Mouse (Mus musculus) neural tube, embryonic 11.5 days (tissue): ENCODE measurements around the gene Smagp. TPM values are rescaled to one million over a fixed set of nuclear protein-coding genes. Genes with fewer than 3 reads are reported as not detected.
"Not testable (repeated sequence)": the region's sequence is repeated elsewhere in the genome, so short reads cannot be mapped to it uniquely, and the experiment has no call there.

ENCODE experiments used
- ATAC-seq: fragments of 200-750 bp; cut with Nextera tagmentation; 2 replicates; pipeline ENCODE4 v1.8.0; 2017; ENCODE audit warnings: moderate number of reproducible peaks, mild to moderate bottlenecking, moderate TSS enrichment, moderate library complexity; ENCODE audit not compliant: insufficient read depth, low FRiP score, low TSS enrichment
- DNase-seq: peaks from one replicate; pipeline ENCODE4 v3.0.0-alpha.2; 2015; ENCODE audit warnings: low spot score
- H3K27ac ChIP-seq: fragments of 300-500 bp; sonication (generic); 2 replicates; pipeline ENCODE4 v1.5.1; 2014; ENCODE audit warnings: low read depth, mild to moderate bottlenecking, low read length
- H3K27me3 ChIP-seq: fragments of 300-500 bp; sonication (generic); 2 replicates; pipeline ENCODE4 v1.6.1; 2014; ENCODE audit warnings: mild to moderate bottlenecking, low read length, mixed read lengths; ENCODE audit not compliant: control insufficient read depth, insufficient read depth
- H3K36me3 ChIP-seq: fragments of 300-500 bp; sonication (generic); 2 replicates; pipeline ENCODE4 v1.6.1; 2014; ENCODE audit warnings: mild to moderate bottlenecking, low read length, moderate library complexity, mixed read lengths; ENCODE audit not compliant: control insufficient read depth, insufficient read depth
- H3K4me1 ChIP-seq: fragments of 300-500 bp; sonication (generic); 2 replicates; pipeline ENCODE4 v1.6.1; 2014; ENCODE audit warnings: low read length, mixed read lengths; ENCODE audit not compliant: control insufficient read depth, insufficient read depth
- H3K4me2 ChIP-seq: fragments of 300-500 bp; sonication (generic); 2 replicates; pipeline ENCODE4 v1.6.1; 2014; ENCODE audit warnings: low read depth, mild to moderate bottlenecking, moderate library complexity
- H3K4me3 ChIP-seq: fragments of 300-500 bp; sonication (generic); 2 replicates; pipeline ENCODE4 v1.5.1; 2014; ENCODE audit warnings: low read depth, low read length
- H3K9ac ChIP-seq: fragments of 300-500 bp; sonication (generic); 2 replicates; pipeline ENCODE4 v1.6.1; 2014; ENCODE audit warnings: mild to moderate bottlenecking, low read length
- H3K9me3 ChIP-seq: fragments of 300-500 bp; sonication (generic); 2 replicates; pipeline ENCODE4 v1.6.1; 2016; ENCODE audit warnings: low read length; ENCODE audit not compliant: control insufficient read depth
- whole genome bisulfite sequencing: fragments of 180-500 bp; shearing (Covaris S2); extraction: QIAGEN DNeasy Blood & Tissue Kit; methylation state at CpG from one replicate; pipeline ENCODE4 v1.1.7; 2014; 5-methylcytosine and 5-hydroxymethylcytosine counted together
- polyA plus RNA-seq: library from polyadenylated mRNA; unstranded; fragments of >200 nt; fragmentation: Nextera tagmentation; extraction: Ambion mirVana; gene quantifications from 2 replicates; pipeline ENCODE4 v1.2.1, GENCODE M21; 2014

The Smagp gene
- polyA plus RNA-seq, 1 experiment from 2014 or later, result 3.8 TPM

GRCm38 (mm10) chr15:100614218-100614995, 22.3 kb downstream of the Smagp start:
- Histone ChIP-seq H3K36me3 (peaks cover 8% of the 10 kb centered on the region), H3K4me2 (peak overlapping the region; percentile 62), H3K27me3 (no peaks in the 10 kb centered on the region), H3K9me3 (no peaks in the 10 kb centered on the region), H3K4me3 (peak overlapping the region; percentile 94), H3K9ac (peak overlapping the region; percentile 54), H3K4me1 (peaks cover 8% of the 10 kb centered on the region), H3K27ac (no peak overlapping the region; the same call in 1 of the 2 replicates)
- DNase-seq (no peak), ATAC-seq (no peak; the same call in 1 of the 2 replicates)
- 10% methylated on average over 43 of the region's 43 CpGs for WGBS

GRCm38 (mm10) chr15:100613584-100613983, 23.2 kb downstream of the Smagp start:
- peaks cover 8% of the 10 kb centered on the region for H3K4me1 ChIP-seq
- H3K9ac ChIP-seq, result peak overlapping the region; percentile 4; the same call in 1 of the 2 replicates
- peak overlapping the region; percentile 8 for H3K4me3 ChIP-seq
- DNase-seq, result peak; percentile 83
- no peaks in the 10 kb centered on the region for H3K9me3 ChIP-seq
- peaks cover 5% of the 10 kb centered on the region for H3K36me3 ChIP-seq
- H3K27ac ChIP-seq, result no peak overlapping the region
- H3K27me3 ChIP-seq, result no peaks in the 10 kb centered on the region
- WGBS, result 9% methylated on average over 16 of the region's 16 CpGs
- H3K4me2 ChIP-seq, result peak overlapping the region; percentile 26
- no peak for ATAC-seq

- Histone ChIP-seq H3K9me3 (no peaks in the 10 kb centered on the region), H3K4me2 (no peak overlapping the region), H3K27ac (no peak overlapping the region), H3K27me3 (no peaks in the 10 kb centered on the region), H3K9ac (no peak overlapping the region), H3K4me3 (no peak overlapping the region), H3K4me1 (peaks cover 8% of the 10 kb centered on the region), H3K36me3 (no peaks in the 10 kb centered on the region)
- ATAC-seq, result no peak
- no peak for DNase-seq
- 69% methylated on average over 2 of the region's 2 CpGs for WGBS
These were observed 24.3 kb downstream of the Smagp start for GRCm38 (mm10) chr15:100612432-100612831.

- no peak for DNase-seq
- Histone ChIP-seq H3K9ac (no peak overlapping the region), H3K36me3 (no peaks in the 10 kb centered on the region), H3K4me3 (no peak overlapping the region), H3K27ac (no peak overlapping the region), H3K4me1 (peaks cover 8% of the 10 kb centered on the region), H3K27me3 (no peaks in the 10 kb centered on the region), H3K9me3 (no peaks in the 10 kb centered on the region), H3K4me2 (no peak overlapping the region)
- 83% methylated on average over 7 of the region's 7 CpGs for WGBS
- ATAC-seq, result no peak
These were observed 24.8 kb downstream of the Smagp start for GRCm38 (mm10) chr15:100611951-100612350.

- 90% methylated on average over 8 of the region's 8 CpGs for WGBS
- not testable (repeated sequence) for H3K4me1 ChIP-seq, H3K27ac ChIP-seq, ATAC-seq, H3K27me3 ChIP-seq, H3K4me2 ChIP-seq, H3K9me3 ChIP-seq, H3K36me3 ChIP-seq, DNase-seq, H3K9ac ChIP-seq, H3K4me3 ChIP-seq
These were observed 30.1 kb downstream of the Smagp start for GRCm38 (mm10) chr15:100606677-100607076.

- Histone ChIP-seq H3K4me1 (peaks cover 17% of the 10 kb centered on the region; the same call in 1 of the 2 replicates), H3K4me3 (no peak overlapping the region), H3K27me3 (peaks cover 32% of the 10 kb centered on the region), H3K27ac (no peak overlapping the region), H3K9ac (no peak overlapping the region), H3K4me2 (no peak overlapping the region), H3K9me3 (no peaks in the 10 kb centered on the region), H3K36me3 (no peaks in the 10 kb centered on the region)
- DNase-seq, result no peak
- ATAC-seq, result no peak
- 34% methylated on average over 3 of the region's 3 CpGs for WGBS
These were observed 35.1 kb downstream of the Smagp start for GRCm38 (mm10) chr15:100601669-100602068.

GRCm38 (mm10) chr15:100600696-100601272, 36.0 kb downstream of the Smagp start:
- Histone ChIP-seq H3K27ac (no peak overlapping the region), H3K4me3 (peak overlapping the region; percentile 76), H3K4me1 (peaks cover 17% of the 10 kb centered on the region; the same call in 1 of the 2 replicates), H3K4me2 (peak overlapping the region; percentile 98), H3K27me3 (peaks cover 34% of the 10 kb centered on the region), H3K9ac (no peak overlapping the region), H3K36me3 (no peaks in the 10 kb centered on the region), H3K9me3 (no peaks in the 10 kb centered on the region)
- WGBS, result 12% methylated on average over 21 of the region's 21 CpGs
- ATAC-seq (no peak), DNase-seq (no peak)

GRCm38 (mm10) chr15:100600047-100600695, 36.6 kb downstream of the Smagp start:
- H3K27me3 ChIP-seq, result peaks cover 34% of the 10 kb centered on the region
- no peaks in the 10 kb centered on the region for H3K36me3 ChIP-seq
- ATAC-seq (peak; percentile 70), DNase-seq (peak; percentile 85)
- peak overlapping the region; percentile 67 for H3K27ac ChIP-seq
- peak overlapping the region; percentile 98 for H3K4me2 ChIP-seq
- peak overlapping the region; percentile 76 for H3K4me3 ChIP-seq
- H3K9me3 ChIP-seq, result no peaks in the 10 kb centered on the region
- WGBS, result 2% methylated on average over 30 of the region's 35 CpGs
- H3K4me1 ChIP-seq, result peaks cover 17% of the 10 kb centered on the region; the same call in 1 of the 2 replicates
- H3K9ac ChIP-seq, result peak overlapping the region; percentile 86
